Mouse (Mus musculus) gastrocnemius, adult 8-10 months (tissue): Measurements from ENCODE around the gene Hyal3. TPM values are rescaled to one million over a fixed set of nuclear protein-coding genes. Genes with fewer than 3 reads are reported as not detected.

Source experiments
- DNase-seq, 2 experiments: peaks; one replicate each; pipeline ENCODE4 v3.0.0; 2022; ENCODE audit warnings: low spot score in 2 of 2
- total RNA-seq, 4 experiments: library from RNA; stranded (reverse); gene quantifications; 2 replicates each; pipeline ENCODE4 v1.2.4; 2022

Gene Hyal3
- total RNA-seq, 4 experiments from 2014 or later = 0.24 to 0.56 TPM; not detected in 2

DNA sequence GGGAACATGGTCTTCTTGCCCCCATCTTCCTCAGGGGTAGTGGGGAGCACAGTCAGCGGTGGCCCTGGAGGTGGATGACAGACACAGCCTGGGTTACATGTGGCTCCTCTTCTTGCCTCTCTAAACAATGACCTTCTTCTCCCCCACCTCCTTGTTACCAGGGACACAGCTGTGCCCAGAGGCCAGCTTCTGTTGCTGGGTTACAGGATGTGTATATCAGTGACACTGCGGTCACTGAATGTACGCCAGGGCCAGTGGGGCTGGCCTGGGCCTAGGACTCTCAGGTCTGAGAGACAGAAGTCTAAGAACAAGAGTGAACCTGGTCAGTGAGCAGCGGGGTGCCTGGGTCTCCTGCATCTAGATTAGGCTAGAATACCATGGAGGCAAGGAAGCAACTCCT is 34.4 kb downstream of the Hyal3 start:
- DNase-seq = no peak

- DNase-seq = no peak
These were observed 36.8 kb downstream of the Hyal3 start for GRCm38 (mm10) chr9:107617461-107617860.

DNA sequence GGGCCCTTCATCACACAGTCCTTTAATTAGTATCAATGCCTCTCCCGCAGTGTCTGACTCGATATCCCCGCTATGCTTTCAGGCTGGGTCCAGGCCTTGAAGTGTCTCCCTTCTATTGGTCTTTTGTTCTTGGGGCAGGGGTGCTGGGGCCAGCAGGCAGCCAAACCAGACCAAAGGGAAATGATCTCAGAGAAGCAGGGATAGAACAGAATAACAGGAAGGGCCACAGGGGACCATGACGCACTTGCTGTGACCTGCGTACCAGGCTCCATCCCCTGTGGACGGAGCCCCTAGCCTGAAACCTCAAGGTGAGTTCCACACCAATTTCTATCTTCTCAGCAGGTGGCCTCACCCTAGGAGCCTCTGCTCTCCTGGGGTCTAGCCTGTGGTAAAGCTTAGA is 37.5 kb downstream of the Hyal3 start:
- no peak for DNase-seq

- no peak for DNase-seq
These were observed 38.3 kb downstream of the Hyal3 start for GRCm38 (mm10) chr9:107618778-107619545.

- DNase-seq = no peak
These were observed 38.9 kb downstream of the Hyal3 start for GRCm38 (mm10) chr9:107619546-107619879.

GRCm38 (mm10) chr9:107620954-107621353 is 40.3 kb downstream of the Hyal3 start:
- no peak for DNase-seq

- DNase-seq = no peak
These were observed 43.9 kb downstream of the Hyal3 start for GRCm38 (mm10) chr9:107624539-107624938.

DNA sequence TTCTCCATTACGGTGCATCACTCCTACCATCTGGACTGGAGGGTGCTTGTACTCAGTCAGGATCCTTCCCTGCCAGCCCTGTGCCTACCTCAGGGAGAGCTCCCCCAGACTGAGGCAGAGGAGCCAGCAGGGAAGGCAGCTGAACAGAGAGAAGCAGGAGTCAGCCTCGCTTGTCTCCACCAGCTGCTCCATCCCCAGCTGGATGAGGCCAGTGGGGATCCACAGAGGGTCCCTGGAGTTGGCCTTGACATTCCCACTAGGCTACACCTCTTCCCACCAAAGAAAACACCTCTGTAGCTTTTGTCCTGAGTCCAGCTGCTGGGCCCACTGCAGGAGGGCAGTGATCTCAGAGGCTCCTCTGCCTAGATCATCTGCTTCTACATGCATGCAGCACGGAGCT is 44.3 kb downstream of the Hyal3 start:
- DNase-seq = no peak

DNA sequence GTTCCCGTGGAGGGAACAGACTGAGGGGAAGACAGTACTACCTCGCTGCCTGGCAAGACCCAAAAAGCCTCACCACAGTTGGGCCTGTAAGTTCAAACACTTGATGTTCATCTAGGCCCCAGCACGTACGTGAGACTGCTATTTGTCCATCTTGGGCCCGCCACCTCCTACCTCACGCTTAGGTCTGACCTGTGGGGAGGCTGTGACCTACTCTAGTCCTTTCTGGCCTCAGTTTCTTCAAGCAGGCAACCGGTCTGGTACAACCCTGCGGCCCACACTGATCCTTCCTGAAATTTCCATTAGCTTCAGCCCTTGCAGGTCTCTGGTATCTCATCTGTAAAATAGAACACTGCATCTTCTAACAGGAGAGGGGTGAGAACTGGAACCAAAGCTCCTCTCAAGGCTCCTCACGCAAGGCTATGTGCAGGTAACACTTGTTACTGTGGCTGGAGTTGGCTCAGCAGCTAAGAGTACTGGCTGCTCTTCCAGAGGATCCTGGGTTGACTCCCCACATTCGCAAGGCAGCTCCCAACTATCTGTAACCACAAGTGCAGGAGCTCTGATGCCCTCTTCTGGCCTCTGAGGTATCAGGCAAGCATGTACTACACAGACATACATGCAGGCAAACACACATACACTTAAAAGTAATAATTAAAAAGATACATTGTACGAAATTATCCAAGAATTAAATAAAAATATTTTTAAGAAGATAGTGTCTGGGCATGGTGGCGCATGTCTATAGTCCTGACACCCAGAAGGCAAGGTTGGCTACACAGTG is 44.9 kb downstream of the Hyal3 start:
- DNase-seq = no peak

GRCm38 (mm10) chr9:107626158-107626843 is 45.7 kb downstream of the Hyal3 start:
- DNase-seq = no peak

DNA sequence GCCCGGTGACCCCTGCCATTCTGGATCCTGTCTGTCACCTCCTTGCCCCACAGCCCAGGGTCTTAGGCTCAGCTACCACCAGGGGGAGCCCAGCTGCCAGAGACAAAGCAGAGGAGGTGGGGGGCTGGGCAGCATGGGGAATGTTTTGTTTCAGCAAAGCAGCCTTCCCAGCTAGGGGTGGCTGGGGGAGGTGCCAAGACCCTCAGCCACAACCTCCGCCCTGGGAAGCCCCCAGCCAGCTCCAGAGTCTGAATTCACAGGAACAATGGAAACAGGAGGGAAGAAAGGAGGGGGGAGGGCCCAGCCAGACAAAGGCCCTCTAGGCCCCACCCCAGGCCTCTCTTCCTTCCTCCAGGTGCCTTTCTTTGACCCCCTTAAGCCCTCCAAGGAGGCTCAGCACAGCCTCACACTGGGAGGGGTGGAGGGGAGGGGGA is 46.2 kb downstream of the Hyal3 start:
- DNase-seq = peak; percentile 62 to 70

- no peak for DNase-seq
These were observed 47.0 kb downstream of the Hyal3 start for GRCm38 (mm10) chr9:107627387-107628255.

- DNase-seq = no peak
These were observed 48.2 kb downstream of the Hyal3 start for GRCm38 (mm10) chr9:107628721-107629410.

DNA sequence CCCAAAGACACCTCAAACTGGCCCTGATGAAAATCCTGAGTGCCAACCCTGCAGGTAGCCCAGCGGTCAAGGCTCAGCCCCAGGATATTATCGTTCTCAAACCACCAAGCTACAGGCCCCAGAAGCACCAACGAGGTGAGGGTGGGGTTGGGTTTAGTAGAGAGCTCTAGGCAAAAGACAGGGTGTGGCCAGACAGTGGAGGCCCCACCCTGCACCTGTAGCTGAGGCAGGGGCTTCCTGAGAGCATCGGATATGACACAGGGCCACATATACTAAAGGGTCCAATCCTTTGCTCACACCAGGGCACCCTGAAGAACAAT is 48.8 kb downstream of the Hyal3 start:
- no peak for DNase-seq

GRCm38 (mm10) chr9:107629901-107630425 is 49.3 kb downstream of the Hyal3 start:
- DNase-seq = no peak

GRCm38 (mm10) chr9:107630576-107630975 is 50.0 kb downstream of the Hyal3 start:
- DNase-seq = no peak

DNA sequence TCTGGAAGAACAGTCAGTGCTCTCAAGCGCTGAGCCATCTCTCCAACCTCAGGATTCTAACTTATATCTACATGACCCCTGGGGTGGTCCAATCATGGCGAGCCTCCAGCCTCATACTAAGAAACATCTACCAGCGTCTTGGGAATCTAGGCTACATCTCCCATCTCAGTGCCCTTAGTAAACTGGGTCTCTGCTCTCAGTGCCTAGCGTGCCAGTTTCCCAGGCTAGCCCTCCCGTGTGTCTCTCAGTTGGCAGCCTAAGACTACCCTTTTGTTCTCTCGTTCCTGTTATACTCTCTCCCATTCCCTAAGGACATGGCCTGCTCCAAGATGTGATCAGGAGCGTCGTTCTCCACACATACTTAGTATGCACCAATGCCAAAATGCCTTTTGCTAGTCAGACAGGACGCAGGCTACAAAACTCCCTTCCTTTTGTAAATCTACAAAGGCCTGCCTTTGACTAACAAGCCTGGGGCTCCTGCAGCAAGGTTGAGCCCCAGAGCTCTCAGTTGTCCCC is 50.8 kb downstream of the Hyal3 start:
- no peak for DNase-seq

DNA sequence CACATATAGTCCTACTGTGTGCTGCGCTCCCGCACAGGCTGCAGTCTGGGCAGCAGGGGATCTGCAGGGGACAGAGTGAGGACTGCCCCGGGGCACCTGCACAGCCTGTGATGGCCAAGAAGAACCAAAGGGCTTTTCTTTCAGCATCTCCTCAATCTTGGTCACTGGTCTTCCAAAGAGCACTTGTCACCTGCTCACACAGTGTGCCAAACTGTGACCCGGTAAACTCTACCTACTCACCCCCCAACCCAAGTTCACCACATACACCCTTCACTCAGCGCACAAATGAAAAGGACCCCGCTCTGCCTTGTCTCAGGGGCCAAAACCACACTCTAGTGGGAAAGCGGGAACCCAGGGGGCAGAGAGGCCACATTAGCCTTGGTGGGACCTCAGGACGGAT is 51.2 kb downstream of the Hyal3 start:
- DNase-seq = no peak

GRCm38 (mm10) chr9:107632478-107632877 is 51.9 kb downstream of the Hyal3 start:
- no peak for DNase-seq

DNA sequence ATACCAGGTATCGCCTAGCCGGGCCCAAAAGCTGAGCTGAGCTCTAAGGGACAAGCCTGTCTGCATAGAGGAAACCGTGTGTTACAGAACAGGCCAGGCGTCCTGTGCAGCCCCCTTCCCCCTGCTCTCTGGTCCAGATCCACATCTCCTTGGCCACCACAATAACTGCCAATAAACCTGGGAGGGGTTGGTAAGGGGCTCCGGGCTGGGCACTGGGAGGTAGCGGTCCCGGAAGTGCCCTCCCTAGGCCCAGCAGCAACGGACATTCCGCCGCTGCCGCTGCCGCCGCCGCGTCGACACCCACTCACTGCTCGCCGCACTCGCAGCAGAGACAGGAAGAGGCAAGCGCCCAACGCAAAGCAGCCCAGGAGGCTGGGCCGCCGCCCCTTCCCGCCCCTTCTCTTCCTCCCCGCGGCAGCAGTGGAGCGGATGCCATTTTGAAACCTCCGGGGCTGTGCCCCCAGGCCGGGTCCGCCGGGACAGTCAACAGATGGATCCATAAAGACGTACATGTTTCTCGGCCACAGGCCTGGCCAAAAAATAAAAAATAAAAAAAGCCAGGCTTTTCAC is 52.6 kb downstream of the Hyal3 start:
- peak; percentile 67 to 69 for DNase-seq
